Mouse (Mus musculus): ENCODE results near the gene Fbxw13. TPM values are rescaled to one million over a fixed set of nuclear protein-coding genes. Genes with fewer than 3 reads are reported as not detected.
"Not testable (repeated sequence)": the region's sequence is repeated elsewhere in the genome, so short reads cannot be mapped to it uniquely, and the experiment has no call there.

The Fbxw13 gene
- not detected in 2 replicates for polyA plus RNA-seq (2015; fragmentation: Nextera tagmentation; extraction: Ambion mirVana)

DNA sequence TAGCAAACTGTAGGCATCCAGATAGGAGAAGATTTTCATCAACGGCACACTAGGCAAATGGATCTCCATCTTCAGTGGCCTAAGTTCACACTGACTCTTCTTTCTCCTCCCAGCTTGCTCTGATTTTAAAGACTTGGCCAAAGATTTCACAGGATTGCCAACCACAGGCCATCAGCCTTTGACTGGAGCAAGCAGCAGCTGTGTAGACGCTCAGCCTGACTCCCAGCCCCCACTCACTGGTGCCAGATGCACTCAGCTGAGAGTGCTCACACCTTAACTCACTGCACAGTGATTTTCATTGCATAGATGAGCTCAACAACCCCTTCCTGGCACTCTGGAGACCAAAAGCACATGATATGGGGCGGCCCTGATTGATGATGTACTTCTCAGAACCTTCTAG, at the start of gene Fbxw13:
Fbxw13 (minus strand) TSS at position 101 of the 400 bp plus-strand sequence.
- not testable (repeated sequence) for ATAC-seq (ENCODE audit: borderline replicate concordance, extremely low read depth, low FRiP score, low TSS enrichment)
- 66% methylated on average over 3 of the region's 3 CpGs for WGBS

DNA sequence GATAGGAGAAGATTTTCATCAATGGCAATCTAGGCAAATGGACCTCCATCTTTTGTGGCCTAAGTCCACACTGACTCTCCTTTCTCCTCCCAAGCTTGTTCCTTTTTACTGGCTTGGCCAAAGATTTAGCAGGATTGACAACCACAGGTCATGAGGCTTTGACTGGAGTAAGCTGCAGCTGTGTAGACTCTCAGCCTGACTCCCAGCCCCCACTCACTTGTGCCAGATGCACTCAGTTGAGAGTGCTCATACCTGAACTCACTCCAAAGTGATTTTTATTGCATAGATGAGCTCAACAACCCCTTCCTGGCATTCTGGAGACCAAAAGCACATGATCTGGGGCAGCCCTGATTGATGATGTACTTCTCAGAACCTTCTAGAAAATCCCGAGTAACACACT, 38.9 kb upstream of the Fbxw13 start, which contains the start of gene Fbxw20:
Fbxw20 (minus strand) TSS at position 101 of the 400 bp plus-strand sequence.
- Histone ChIP-seq H3K9me3 (no peaks in the 10 kb centered on the region), H3K4me2 (no peak within 1 kb of the TSS), H3K27me3 (no peaks in the 10 kb centered on the region), H3K27ac (no peak within 1 kb of the TSS), H3K9ac (no peak within 1 kb of the TSS), H3K4me1 (no peaks in the 10 kb centered on the region), H3K36me3 (no peaks in the 10 kb centered on the region), H3K4me3 (no peak within 1 kb of the TSS)
- 67% methylated on average over 1 of the region's 1 CpGs for WGBS
- ATAC-seq (ENCODE audit: borderline replicate concordance, extremely low read depth, low FRiP score, low TSS enrichment): no peak

More for the DNA sequence above, at the start of gene Fbxw13:
- H3K9ac ChIP-seq, H3K4me3 ChIP-seq, H3K9me3 ChIP-seq, H3K27me3 ChIP-seq, H3K36me3 ChIP-seq, H3K27ac ChIP-seq, H3K4me2 ChIP-seq, H3K4me1 ChIP-seq: not testable (repeated sequence)

- Histone ChIP-seq H3K4me3 (no peak overlapping the region), H3K9me3 (no peaks in the 10 kb centered on the region), H3K36me3 (no peaks in the 10 kb centered on the region), H3K9ac (no peak overlapping the region), H3K27ac (no peak overlapping the region), H3K4me1 (no peaks in the 10 kb centered on the region), H3K27me3 (no peaks in the 10 kb centered on the region), H3K4me2 (no peak overlapping the region)
- no peak for ATAC-seq (ENCODE audit: borderline replicate concordance, extremely low read depth, low FRiP score, low TSS enrichment)
- 61% methylated on average over 6 of the region's 6 CpGs for WGBS
Measured at GRCm38 (mm10) chr9:109218449-109218848, 22.7 kb upstream of the Fbxw13 start.

- H3K27ac ChIP-seq; H3K4me2 ChIP-seq; H3K27me3 ChIP-seq; H3K9ac ChIP-seq; H3K4me1 ChIP-seq; H3K36me3 ChIP-seq; H3K4me3 ChIP-seq; ATAC-seq (ENCODE audit: borderline replicate concordance, extremely low read depth, low FRiP score, low TSS enrichment); H3K9me3 ChIP-seq: not testable (repeated sequence)
- 50% methylated on average over 1 of the region's 1 CpGs for WGBS
Measured at GRCm38 (mm10) chr9:109201347-109201746, 5.6 kb upstream of the Fbxw13 start.

GRCm38 (mm10) chr9:109200349-109200748, 4.6 kb upstream of the Fbxw13 start:
- H3K27me3 ChIP-seq: no peaks in the 10 kb centered on the region
- H3K27ac ChIP-seq: no peak overlapping the region
- H3K4me2 ChIP-seq: no peak overlapping the region
- no peak overlapping the region for H3K4me3 ChIP-seq
- ATAC-seq (ENCODE audit: borderline replicate concordance, extremely low read depth, low FRiP score, low TSS enrichment): no peak
- H3K9ac ChIP-seq: no peak overlapping the region
- 87% methylated on average over 1 of the region's 1 CpGs for WGBS
- H3K4me1 ChIP-seq: no peaks in the 10 kb centered on the region
- H3K36me3 ChIP-seq: no peaks in the 10 kb centered on the region
- H3K9me3 ChIP-seq: no peaks in the 10 kb centered on the region

DNA sequence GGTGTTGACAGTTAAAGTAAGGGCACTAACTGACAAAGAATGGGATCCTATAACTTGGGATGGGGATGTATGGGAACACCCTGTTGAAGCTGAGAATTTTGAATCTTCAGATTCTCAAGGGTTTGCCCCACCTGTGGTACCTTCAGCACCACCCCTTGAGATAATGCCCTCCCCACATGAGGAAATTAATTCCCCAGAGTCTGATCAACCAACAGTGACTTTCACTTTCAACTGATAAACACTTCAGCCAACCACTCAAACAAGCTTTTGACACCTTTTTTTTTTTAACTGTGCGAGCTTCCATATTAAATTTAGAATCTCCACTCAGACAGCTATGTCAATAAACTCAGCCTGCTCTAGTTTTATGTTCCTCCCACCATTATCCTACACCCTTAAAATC, 3.6 kb upstream of the Fbxw13 start:
- Histone ChIP-seq H3K4me3 (no peak overlapping the region), H3K27me3 (no peaks in the 10 kb centered on the region), H3K9me3 (no peaks in the 10 kb centered on the region), H3K36me3 (no peaks in the 10 kb centered on the region), H3K4me1 (no peaks in the 10 kb centered on the region), H3K9ac (no peak overlapping the region), H3K27ac (no peak overlapping the region), H3K4me2 (no peak overlapping the region)
- ATAC-seq (ENCODE audit: borderline replicate concordance, extremely low read depth, low FRiP score, low TSS enrichment): no peak
- WGBS: 42% methylated on average over 1 of the region's 1 CpGs

- H3K36me3 ChIP-seq: no peaks in the 10 kb centered on the region
- no peak overlapping the region for H3K4me2 ChIP-seq
- no peak overlapping the region for H3K9ac ChIP-seq
- no peak for ATAC-seq (ENCODE audit: borderline replicate concordance, extremely low read depth, low FRiP score, low TSS enrichment)
- 81% methylated on average over 1 of the region's 1 CpGs for WGBS
- H3K4me1 ChIP-seq: no peaks in the 10 kb centered on the region
- no peak overlapping the region for H3K27ac ChIP-seq
- no peaks in the 10 kb centered on the region for H3K9me3 ChIP-seq
- no peak overlapping the region for H3K4me3 ChIP-seq
- H3K27me3 ChIP-seq: no peaks in the 10 kb centered on the region
Measured at GRCm38 (mm10) chr9:109177208-109177607, 18.6 kb downstream of the Fbxw13 start.

- no peaks in the 10 kb centered on the region for H3K27me3 ChIP-seq
- no peak overlapping the region for H3K9ac ChIP-seq
- WGBS: 86% methylated on average over 1 of the region's 1 CpGs
- H3K4me3 ChIP-seq: no peak overlapping the region
- H3K4me1 ChIP-seq: no peaks in the 10 kb centered on the region
- H3K4me2 ChIP-seq: no peak overlapping the region
- ATAC-seq (ENCODE audit: borderline replicate concordance, extremely low read depth, low FRiP score, low TSS enrichment): no peak
- H3K9me3 ChIP-seq: no peaks in the 10 kb centered on the region
- no peak overlapping the region for H3K27ac ChIP-seq
- H3K36me3 ChIP-seq: no peaks in the 10 kb centered on the region
Measured at GRCm38 (mm10) chr9:109176301-109176700, 19.5 kb downstream of the Fbxw13 start.

- H3K9ac ChIP-seq: no peak overlapping the region
- H3K27ac ChIP-seq: no peak overlapping the region
- no peaks in the 10 kb centered on the region for H3K4me1 ChIP-seq
- H3K4me2 ChIP-seq: no peak overlapping the region
- H3K27me3 ChIP-seq: no peaks in the 10 kb centered on the region
- no peaks in the 10 kb centered on the region for H3K36me3 ChIP-seq
- no peak overlapping the region for H3K4me3 ChIP-seq
- no peak for ATAC-seq (ENCODE audit: borderline replicate concordance, extremely low read depth, low FRiP score, low TSS enrichment)
- no peaks in the 10 kb centered on the region for H3K9me3 ChIP-seq
Measured at GRCm38 (mm10) chr9:109167316-109167715, 28.5 kb downstream of the Fbxw13 start.

DNA sequence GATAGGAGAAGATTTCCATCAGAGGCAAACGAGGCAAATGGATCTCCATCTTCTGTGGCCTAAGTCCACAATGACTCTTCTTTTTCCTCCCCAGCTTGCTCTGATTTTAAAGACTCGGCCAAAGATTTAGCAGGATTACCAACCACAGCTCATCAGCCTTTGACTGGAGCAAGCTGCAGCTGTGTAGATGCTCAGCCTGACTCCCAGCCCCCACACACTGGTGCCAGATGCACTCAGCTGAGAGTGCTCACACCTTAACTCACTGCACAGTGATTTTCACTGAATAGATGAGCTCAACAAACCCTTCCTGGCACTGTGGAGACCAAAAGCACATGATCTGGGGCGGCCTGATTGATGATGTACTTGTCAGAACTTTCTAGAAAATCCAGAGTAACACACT, 33.8 kb downstream of the Fbxw13 start, which contains the start of gene Fbxw21:
Fbxw21 (minus strand) TSS at position 101 of the 400 bp plus-strand sequence.
- Histone ChIP-seq H3K4me1 (no peaks in the 10 kb centered on the region), H3K4me2 (no peak within 1 kb of the TSS), H3K27ac (no peak within 1 kb of the TSS), H3K36me3 (no peaks in the 10 kb centered on the region), H3K9ac (no peak within 1 kb of the TSS), H3K27me3 (no peaks in the 10 kb centered on the region), H3K4me3 (no peak within 1 kb of the TSS), H3K9me3 (no peaks in the 10 kb centered on the region)
- ATAC-seq (ENCODE audit: borderline replicate concordance, extremely low read depth, low FRiP score, low TSS enrichment): no peak
- 69% methylated on average over 3 of the region's 3 CpGs for WGBS

GRCm38 (mm10) chr9:109140414-109140813, 55.4 kb downstream of the Fbxw13 start:
- 63% methylated on average over 4 of the region's 4 CpGs for WGBS
- H3K27me3 ChIP-seq; H3K9me3 ChIP-seq; H3K4me2 ChIP-seq; H3K4me3 ChIP-seq; H3K36me3 ChIP-seq; H3K4me1 ChIP-seq; H3K27ac ChIP-seq; ATAC-seq (ENCODE audit: borderline replicate concordance, extremely low read depth, low FRiP score, low TSS enrichment); H3K9ac ChIP-seq: not testable (repeated sequence)

DNA sequence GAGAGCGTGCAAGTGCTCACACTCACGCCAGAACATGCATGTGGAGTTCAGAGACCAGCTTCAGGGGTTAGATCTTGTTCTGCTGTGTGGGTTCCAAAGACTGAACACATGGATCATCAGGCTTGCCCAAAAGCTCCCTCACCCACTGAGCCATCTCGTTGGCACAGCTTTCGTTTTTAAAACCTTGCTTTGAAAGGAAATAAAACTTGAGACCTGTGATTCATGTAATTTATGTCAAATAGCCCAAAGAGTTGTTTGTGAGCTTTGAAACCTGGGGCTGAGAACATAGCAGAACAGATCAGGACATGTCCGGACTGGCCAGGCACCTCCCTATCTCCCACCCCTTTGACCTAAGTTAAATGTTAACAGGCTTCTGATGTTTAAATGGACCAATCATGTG, 65.7 kb downstream of the Fbxw13 start:
- WGBS: 80% methylated on average over 5 of the region's 5 CpGs
- H3K4me1 ChIP-seq: no peaks in the 10 kb centered on the region
- no peak overlapping the region for H3K9ac ChIP-seq
- H3K4me3 ChIP-seq: no peak overlapping the region
- ATAC-seq (ENCODE audit: borderline replicate concordance, extremely low read depth, low FRiP score, low TSS enrichment): no peak
- no peaks in the 10 kb centered on the region for H3K36me3 ChIP-seq
- H3K27ac ChIP-seq: no peak overlapping the region
- no peak overlapping the region for H3K4me2 ChIP-seq
- no peaks in the 10 kb centered on the region for H3K9me3 ChIP-seq
- no peaks in the 10 kb centered on the region for H3K27me3 ChIP-seq
